Mouse (Mus musculus) intestine, embryonic 15.5 days (tissue): ENCODE measurements at regions not wholly inside any gene's neighbourhood (a gene's known extent, or its start where the extent isn't known, plus 50 kb on each side); places are given as distances from the start of the nearest gene placed in this dataset.

Source experiments
- ATAC-seq: fragments of 200-750 bp; cut with Nextera tagmentation; 2 replicates; pipeline ENCODE4 v1.8.0; 2017; ENCODE audit warnings: moderate TSS enrichment, moderate library complexity
- H3K27ac ChIP-seq: fragments of 300-500 bp; sonication (generic); 2 replicates; pipeline ENCODE4 v1.5.1; 2015; ENCODE audit warnings: mild to moderate bottlenecking, inconsistent platforms
- H3K27me3 ChIP-seq: fragments of 300-500 bp; sonication (generic); replicated peaks from 2 replicates; pipeline ENCODE4 v1.6.1; 2015; ENCODE audit warnings: inconsistent platforms
- H3K36me3 ChIP-seq: fragments of 300-500 bp; sonication (generic); 2 replicates; pipeline ENCODE4 v1.6.1; 2015; ENCODE audit warnings: inconsistent platforms
- H3K4me1 ChIP-seq: fragments of 300-500 bp; sonication (generic); replicated peaks from 2 replicates; pipeline ENCODE4 v1.6.1; 2015; ENCODE audit warnings: inconsistent platforms
- H3K4me2 ChIP-seq: fragments of 300-500 bp; sonication (generic); replicated peaks from 2 replicates; pipeline ENCODE4 v1.6.1; 2015; ENCODE audit warnings: mild to moderate bottlenecking, inconsistent platforms
- H3K4me3 ChIP-seq: fragments of 300-500 bp; sonication (generic); replicated peaks from 2 replicates; pipeline ENCODE4 v1.5.1; 2015; ENCODE audit warnings: inconsistent platforms
- H3K9ac ChIP-seq: fragments of 300-500 bp; sonication (generic); 2 replicates; pipeline ENCODE4 v1.6.1; 2015; ENCODE audit warnings: inconsistent platforms
- H3K9me3 ChIP-seq: fragments of 300-500 bp; sonication (generic); 2 replicates; pipeline ENCODE4 v1.6.1; 2016; ENCODE audit warnings: inconsistent platforms
- WGBS: fragments of 180-500 bp; shearing (Covaris S2); methylation state at CpG from one replicate; pipeline ENCODE4 v1.1.7; 2015; 5-methylcytosine and 5-hydroxymethylcytosine counted together

GRCm38 (mm10) chr3:48658386-48658785 is 1098.7 kb downstream of the Pcdh18 start:
- Histone ChIP-seq H3K4me2 (no peak overlapping the region), H3K4me3 (no peak overlapping the region), H3K27ac (no peak overlapping the region), H3K9ac (no peak overlapping the region), H3K9me3 (no peaks in the 10 kb centered on the region), H3K4me1 (no peaks in the 10 kb centered on the region), H3K36me3 (no peaks in the 10 kb centered on the region), H3K27me3 (no peaks in the 10 kb centered on the region)
- WGBS: 78% methylated on average over 1 of the region's 1 CpGs
- ATAC-seq: no peak

GRCm38 (mm10) chr3:48655084-48655483 is 1102.0 kb downstream of the Pcdh18 start:
- Histone ChIP-seq H3K4me2 (no peak overlapping the region), H3K27ac (no peak overlapping the region), H3K4me3 (no peak overlapping the region), H3K36me3 (no peaks in the 10 kb centered on the region), H3K27me3 (no peaks in the 10 kb centered on the region), H3K9ac (no peak overlapping the region), H3K9me3 (no peaks in the 10 kb centered on the region), H3K4me1 (no peaks in the 10 kb centered on the region)
- WGBS: 81% methylated on average over 4 of the region's 4 CpGs
- no peak for ATAC-seq

- WGBS: 22% methylated on average over 3 of the region's 3 CpGs
- Histone ChIP-seq H3K4me2 (no peak overlapping the region), H3K27me3 (no peaks in the 10 kb centered on the region), H3K4me3 (no peak overlapping the region), H3K27ac (no peak overlapping the region), H3K9ac (no peak overlapping the region), H3K4me1 (no peaks in the 10 kb centered on the region), H3K9me3 (no peaks in the 10 kb centered on the region), H3K36me3 (no peaks in the 10 kb centered on the region)
- peak; percentile 77 for ATAC-seq
Observed at GRCm38 (mm10) chr3:48631889-48632483, 1125.1 kb downstream of the Pcdh18 start.

GRCm38 (mm10) chr3:48608933-48609332 is 1148.2 kb downstream of the Pcdh18 start:
- no peaks in the 10 kb centered on the region for H3K27me3 ChIP-seq
- no peak overlapping the region for H3K4me3 ChIP-seq
- no peak for ATAC-seq
- 92% methylated on average over 21 of the region's 21 CpGs for WGBS
- no peaks in the 10 kb centered on the region for H3K36me3 ChIP-seq
- H3K9ac ChIP-seq: no peak overlapping the region
- no peak overlapping the region for H3K27ac ChIP-seq
- no peaks in the 10 kb centered on the region for H3K9me3 ChIP-seq
- H3K4me2 ChIP-seq: no peak overlapping the region
- H3K4me1 ChIP-seq: no peaks in the 10 kb centered on the region

GRCm38 (mm10) chr3:48604840-48605239 is 1152.3 kb downstream of the Pcdh18 start:
- ATAC-seq: no peak
- H3K27me3 ChIP-seq: no peaks in the 10 kb centered on the region
- H3K36me3 ChIP-seq: no peaks in the 10 kb centered on the region
- H3K27ac ChIP-seq: no peak overlapping the region
- no peaks in the 10 kb centered on the region for H3K4me1 ChIP-seq
- no peak overlapping the region for H3K4me2 ChIP-seq
- 86% methylated on average over 3 of the region's 3 CpGs for WGBS
- H3K9me3 ChIP-seq: no peaks in the 10 kb centered on the region
- H3K9ac ChIP-seq: no peak overlapping the region
- no peak overlapping the region for H3K4me3 ChIP-seq

- no peaks in the 10 kb centered on the region for H3K4me1 ChIP-seq
- H3K27ac ChIP-seq: no peak overlapping the region
- H3K9me3 ChIP-seq: no peaks in the 10 kb centered on the region
- WGBS: 93% methylated on average over 2 of the region's 2 CpGs
- no peak overlapping the region for H3K4me3 ChIP-seq
- no peak; the same call in 1 of the 2 replicates for ATAC-seq
- H3K9ac ChIP-seq: no peak overlapping the region
- no peaks in the 10 kb centered on the region for H3K27me3 ChIP-seq
- H3K36me3 ChIP-seq: no peaks in the 10 kb centered on the region
- no peak overlapping the region for H3K4me2 ChIP-seq
Observed at GRCm38 (mm10) chr3:48587341-48587740, 1169.8 kb downstream of the Pcdh18 start.

GRCm38 (mm10) chr3:48586145-48586544 is 1171.0 kb downstream of the Pcdh18 start:
- whole genome bisulfite sequencing: 13% methylated on average over 1 of the region's 1 CpGs
- Histone ChIP-seq H3K4me2 (no peak overlapping the region), H3K27ac (no peak overlapping the region), H3K4me1 (no peaks in the 10 kb centered on the region), H3K27me3 (no peaks in the 10 kb centered on the region), H3K9me3 (no peaks in the 10 kb centered on the region), H3K9ac (no peak overlapping the region), H3K36me3 (no peaks in the 10 kb centered on the region), H3K4me3 (no peak overlapping the region)
- peak; percentile 75 for ATAC-seq

GRCm38 (mm10) chr3:48584340-48584739 is 1172.8 kb downstream of the Pcdh18 start:
- no peak for ATAC-seq
- Histone ChIP-seq H3K9me3 (no peaks in the 10 kb centered on the region), H3K4me3 (no peak overlapping the region), H3K36me3 (no peaks in the 10 kb centered on the region), H3K27me3 (no peaks in the 10 kb centered on the region), H3K9ac (no peak overlapping the region), H3K27ac (no peak overlapping the region), H3K4me1 (no peaks in the 10 kb centered on the region), H3K4me2 (no peak overlapping the region)

GRCm38 (mm10) chr3:48582521-48582920 is 1174.6 kb downstream of the Pcdh18 start:
- no peak for ATAC-seq

GRCm38 (mm10) chr3:48579971-48580370 is 1177.2 kb downstream of the Pcdh18 start:
- no peak for ATAC-seq
- no peak overlapping the region for H3K9ac ChIP-seq
- no peak overlapping the region for H3K27ac ChIP-seq
- H3K4me2 ChIP-seq: no peak overlapping the region
- no peaks in the 10 kb centered on the region for H3K9me3 ChIP-seq
- no peaks in the 10 kb centered on the region for H3K27me3 ChIP-seq
- H3K4me3 ChIP-seq: no peak overlapping the region
- no peaks in the 10 kb centered on the region for H3K36me3 ChIP-seq
- WGBS: 74% methylated on average over 2 of the region's 2 CpGs
- no peaks in the 10 kb centered on the region for H3K4me1 ChIP-seq

More at GRCm38 (mm10) chr3:48582521-48582920, 1174.6 kb downstream of the Pcdh18 start:
- Histone ChIP-seq H3K9ac (no peak overlapping the region), H3K4me3 (no peak overlapping the region), H3K36me3 (no peaks in the 10 kb centered on the region), H3K9me3 (no peaks in the 10 kb centered on the region), H3K27me3 (no peaks in the 10 kb centered on the region), H3K27ac (no peak overlapping the region), H3K4me1 (no peaks in the 10 kb centered on the region), H3K4me2 (no peak overlapping the region)
- WGBS: 76% methylated on average over 1 of the region's 1 CpGs

GRCm38 (mm10) chr3:48579229-48579628 is 1177.9 kb downstream of the Pcdh18 start:
- no peak overlapping the region for H3K9ac ChIP-seq
- H3K36me3 ChIP-seq: no peaks in the 10 kb centered on the region
- no peaks in the 10 kb centered on the region for H3K27me3 ChIP-seq
- no peak overlapping the region for H3K27ac ChIP-seq
- WGBS: 67% methylated on average over 1 of the region's 1 CpGs
- ATAC-seq: no peak
- H3K9me3 ChIP-seq: no peaks in the 10 kb centered on the region
- no peak overlapping the region for H3K4me3 ChIP-seq
- no peak overlapping the region for H3K4me2 ChIP-seq
- no peaks in the 10 kb centered on the region for H3K4me1 ChIP-seq

- no peaks in the 10 kb centered on the region for H3K9me3 ChIP-seq
- no peak overlapping the region for H3K27ac ChIP-seq
Observed at GRCm38 (mm10) chr3:48546669-48547068, 1210.5 kb downstream of the Pcdh18 start.

GRCm38 (mm10) chr3:48515009-48515408 is 1242.1 kb downstream of the Pcdh18 start:
- no peak for ATAC-seq
- 52% methylated on average over 3 of the region's 3 CpGs for WGBS
- Histone ChIP-seq H3K27me3 (no peaks in the 10 kb centered on the region), H3K27ac (no peak overlapping the region), H3K4me3 (no peak overlapping the region), H3K36me3 (no peaks in the 10 kb centered on the region), H3K9me3 (no peaks in the 10 kb centered on the region), H3K4me1 (no peaks in the 10 kb centered on the region), H3K4me2 (no peak overlapping the region), H3K9ac (no peak overlapping the region)

More at GRCm38 (mm10) chr3:48546669-48547068, 1210.5 kb downstream of the Pcdh18 start:
- Histone ChIP-seq H3K4me2 (no peak overlapping the region), H3K9ac (no peak overlapping the region), H3K27me3 (no peaks in the 10 kb centered on the region), H3K4me3 (no peak overlapping the region), H3K4me1 (no peaks in the 10 kb centered on the region), H3K36me3 (no peaks in the 10 kb centered on the region)
- ATAC-seq: peak; percentile 51
- WGBS: 92% methylated on average over 1 of the region's 1 CpGs
